Mouse (Mus musculus) small intestine, adult 2 months (tissue): ENCODE measurements at regions not wholly inside any gene's neighbourhood (a gene's known extent, or its start where the extent isn't known, plus 50 kb on each side); places are given as distances from the start of the nearest gene placed in this dataset.

Experiments used
- CTCF ChIP-seq: fragments of 200-500 bp; IDR thresholded peaks from 2 replicates; pipeline ENCODE4 v1.5.1; 2012; ENCODE audit warnings: low read depth, mild to moderate bottlenecking, control low read depth, inconsistent platforms, low read length, moderate library complexity, mixed read lengths; ENCODE audit not compliant: insufficient replicate concordance, insufficient read length; ENCODE audit errors: extremely low read depth
- POLR2A ChIP-seq: fragments of 200-500 bp; IDR thresholded peaks from 2 replicates; pipeline ENCODE4 v1.6.1; 2012; ENCODE audit warnings: low read depth, mild to moderate bottlenecking, control low read depth, inconsistent platforms, low read length, moderate library complexity

- no peak for TF ChIP-seq CTCF
- no peak for TF ChIP-seq POLR2A
Measured at GRCm38 (mm10) chr3:36329631-36330030, 107.5 kb upstream of the Qrfpr start.
